Mouse (Mus musculus) hindbrain, embryonic 12.5 days (tissue): ENCODE results near the gene Sema5b. TPM values are rescaled to one million over a fixed set of nuclear protein-coding genes. Genes with fewer than 3 reads are reported as not detected.

Experiments used
- ATAC-seq: fragments of 200-750 bp; cut with Nextera tagmentation; 2 replicates; pipeline ENCODE4 v1.8.0; 2017; ENCODE audit warnings: moderate TSS enrichment; ENCODE audit not compliant: low FRiP score
- H3K27ac ChIP-seq: fragments of 300-500 bp; sonication (generic); 2 replicates; pipeline ENCODE4 v1.5.1; 2016; ENCODE audit warnings: mild to moderate bottlenecking
- H3K27me3 ChIP-seq: fragments of 300-500 bp; sonication (generic); 2 replicates; pipeline ENCODE4 v1.6.1; 2016; ENCODE audit warnings: mild to moderate bottlenecking
- H3K36me3 ChIP-seq: fragments of 300-500 bp; sonication (generic); 2 replicates; pipeline ENCODE4 v1.6.1; 2016; ENCODE audit warnings: mild to moderate bottlenecking
- H3K4me1 ChIP-seq: fragments of 300-500 bp; sonication (generic); 2 replicates; pipeline ENCODE4 v1.6.1; 2016
- H3K4me2 ChIP-seq: fragments of 300-500 bp; sonication (generic); replicated peaks from 2 replicates; pipeline ENCODE4 v1.6.1; 2016; ENCODE audit warnings: mild to moderate bottlenecking
- H3K4me3 ChIP-seq: fragments of 300-500 bp; sonication (generic); 2 replicates; pipeline ENCODE4 v1.5.1; 2016; ENCODE audit warnings: mild to moderate bottlenecking
- H3K9ac ChIP-seq: fragments of 300-500 bp; sonication (generic); 2 replicates; pipeline ENCODE4 v1.6.1; 2016; ENCODE audit warnings: mild to moderate bottlenecking, moderate library complexity
- H3K9me3 ChIP-seq: fragments of 300-500 bp; sonication (generic); replicated peaks from 2 replicates; pipeline ENCODE4 v1.6.1; 2016; ENCODE audit warnings: mild to moderate bottlenecking
- whole genome bisulfite sequencing: fragments of 180-500 bp; shearing (Covaris S2); methylation state at CpG from one replicate; pipeline ENCODE4 v1.1.7; 2016; 5-methylcytosine and 5-hydroxymethylcytosine counted together
- polyA plus RNA-seq: library from polyadenylated mRNA; unstranded; fragments of >200 nt; fragmentation: Nextera tagmentation; extraction: Ambion mirVana; gene quantifications from 2 replicates; pipeline ENCODE4 v1.2.1, GENCODE M21; 2016

The Sema5b gene
- polyA plus RNA-seq, 1 experiment from 2014 or later = 42.9 TPM

DNA sequence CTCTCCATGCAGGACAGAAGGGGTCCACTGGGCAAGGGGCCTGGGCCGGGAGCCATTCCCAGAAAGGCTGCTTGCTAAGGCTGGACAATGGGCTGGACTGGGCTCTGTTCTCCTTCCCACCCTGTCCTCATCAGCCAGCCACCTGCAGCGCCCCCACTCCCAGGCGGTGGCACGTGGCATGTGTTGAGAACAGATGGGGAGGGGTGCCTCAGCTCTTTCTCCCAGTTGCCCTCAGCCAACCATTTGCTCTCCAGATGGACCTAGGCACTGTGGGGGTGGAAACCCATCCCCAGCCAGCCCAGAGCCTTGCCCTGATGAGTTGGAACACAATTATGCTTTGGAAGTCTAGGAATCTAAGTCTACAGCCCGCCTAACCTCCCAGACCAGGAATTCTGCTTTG, 59.3 kb downstream of the Sema5b start:
- no peak overlapping the region for H3K4me3 ChIP-seq
- H3K4me2 ChIP-seq = no peak overlapping the region
- no peak overlapping the region for H3K9ac ChIP-seq
- H3K4me1 ChIP-seq = peaks cover 76% of the 10 kb centered on the region
- no peak overlapping the region for H3K27ac ChIP-seq
- no peaks in the 10 kb centered on the region for H3K9me3 ChIP-seq
- WGBS = 71% methylated on average over 5 of the region's 5 CpGs
- H3K27me3 ChIP-seq = no peaks in the 10 kb centered on the region
- ATAC-seq = no peak
- H3K36me3 ChIP-seq = no peaks in the 10 kb centered on the region

- H3K27ac ChIP-seq = no peak overlapping the region
- no peak overlapping the region for H3K4me2 ChIP-seq
- WGBS = 89% methylated on average over 6 of the region's 6 CpGs
- no peak overlapping the region for H3K9ac ChIP-seq
- peaks cover 74% of the 10 kb centered on the region for H3K4me1 ChIP-seq
- H3K4me3 ChIP-seq = no peak overlapping the region
- ATAC-seq = no peak
- H3K9me3 ChIP-seq = no peaks in the 10 kb centered on the region
- H3K36me3 ChIP-seq = no peaks in the 10 kb centered on the region
- no peaks in the 10 kb centered on the region for H3K27me3 ChIP-seq
Measured at GRCm38 (mm10) chr16:35601426-35601825, 60.5 kb downstream of the Sema5b start.

DNA sequence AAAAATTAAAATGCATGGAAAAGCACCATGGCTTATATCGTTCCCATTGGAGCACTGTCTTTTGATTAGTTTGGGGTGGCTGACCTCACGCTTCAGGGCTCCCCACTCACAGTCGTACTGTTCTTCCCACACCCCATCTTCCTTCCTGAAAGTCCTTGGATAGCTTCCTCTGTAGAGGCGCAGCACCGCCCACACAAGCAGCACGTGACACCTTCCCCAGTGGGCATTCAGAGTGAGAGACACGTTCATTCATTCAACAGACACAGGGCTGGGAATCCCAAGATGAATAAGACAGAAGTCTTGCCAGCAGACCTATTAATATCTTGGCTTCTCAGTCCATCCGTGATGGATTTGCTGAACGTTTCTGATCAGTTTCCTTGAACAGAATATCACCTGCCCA, 61.6 kb downstream of the Sema5b start:
- 67% methylated on average over 9 of the region's 9 CpGs for WGBS

DNA sequence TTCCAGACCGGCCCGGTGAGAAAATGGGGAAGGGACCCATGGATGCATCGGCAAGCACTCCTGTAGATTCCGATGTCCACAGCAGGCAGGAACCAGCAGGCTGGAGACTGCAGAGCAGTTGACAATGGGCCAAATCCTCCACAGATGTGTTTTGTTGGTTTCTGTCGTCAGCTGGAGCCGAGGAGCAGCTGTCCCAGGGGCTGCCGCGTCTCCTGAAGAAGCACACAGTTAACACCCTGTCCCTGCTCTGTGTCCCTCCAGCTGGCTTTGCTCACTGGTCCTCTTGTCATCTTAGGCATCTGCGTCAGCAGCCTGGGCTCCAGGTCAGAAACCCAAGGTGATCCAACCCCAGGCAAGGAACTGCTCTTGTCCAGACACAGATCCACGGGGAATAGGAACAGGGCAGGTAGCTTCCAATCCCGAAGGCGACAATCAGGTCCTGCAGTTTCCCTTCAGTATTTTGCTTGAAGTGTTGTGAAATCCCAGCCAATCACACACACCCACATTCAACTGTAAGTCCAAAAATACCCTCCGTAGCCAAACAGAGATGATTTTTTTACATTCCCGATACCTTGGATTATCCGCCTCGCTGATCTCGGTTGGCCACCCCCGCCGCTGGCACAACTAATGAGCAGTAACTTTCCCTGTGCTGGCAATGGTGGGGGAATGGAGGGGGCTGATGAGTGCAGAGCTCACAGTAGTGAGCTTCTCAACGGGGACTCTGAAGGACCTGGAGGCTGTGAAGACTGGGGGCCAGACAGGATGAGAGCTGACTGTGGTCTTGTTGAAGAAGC, 63.0 kb downstream of the Sema5b start:
- Histone ChIP-seq H3K36me3 (no peaks in the 10 kb centered on the region), H3K4me3 (no peak overlapping the region), H3K27ac (peak overlapping the region; percentile 1; the same call in 1 of the 2 replicates), H3K4me1 (peaks cover 57% of the 10 kb centered on the region), H3K4me2 (no peak overlapping the region), H3K9ac (0 out of 2 replicates have a peak overlapping the region, but pooled peaks have one; percentile 0), H3K27me3 (no peaks in the 10 kb centered on the region), H3K9me3 (no peaks in the 10 kb centered on the region)
- no peak for ATAC-seq
- WGBS = 63% methylated on average over 20 of the region's 20 CpGs

More for the DNA sequence above, 61.6 kb downstream of the Sema5b start:
- Histone ChIP-seq H3K9ac (no peak overlapping the region), H3K36me3 (no peaks in the 10 kb centered on the region), H3K4me2 (no peak overlapping the region), H3K27ac (peak overlapping the region; percentile 40), H3K9me3 (no peaks in the 10 kb centered on the region), H3K27me3 (no peaks in the 10 kb centered on the region), H3K4me1 (peaks cover 63% of the 10 kb centered on the region), H3K4me3 (no peak overlapping the region)
- ATAC-seq = no peak

DNA sequence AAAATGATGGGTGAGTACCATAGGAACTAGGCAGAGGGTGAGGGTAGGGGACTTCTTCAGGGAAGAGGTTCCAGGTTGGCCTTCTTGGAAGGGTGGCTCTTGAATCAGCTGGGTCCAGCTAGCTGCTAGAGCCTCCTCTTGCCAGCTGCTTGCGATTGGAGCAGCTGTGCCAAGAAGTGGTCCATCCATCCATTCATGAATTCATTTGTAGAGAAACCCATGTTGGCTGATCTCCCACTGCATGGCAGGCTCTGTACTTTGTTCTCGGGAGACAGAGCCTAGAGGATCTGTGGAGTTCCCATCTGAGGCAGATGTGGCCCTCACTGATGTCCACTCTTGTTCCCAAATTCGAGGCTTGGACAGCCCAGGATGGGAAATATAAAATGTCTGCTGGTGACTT, 66.3 kb downstream of the Sema5b start:
- WGBS = 87% methylated on average over 3 of the region's 3 CpGs

DNA sequence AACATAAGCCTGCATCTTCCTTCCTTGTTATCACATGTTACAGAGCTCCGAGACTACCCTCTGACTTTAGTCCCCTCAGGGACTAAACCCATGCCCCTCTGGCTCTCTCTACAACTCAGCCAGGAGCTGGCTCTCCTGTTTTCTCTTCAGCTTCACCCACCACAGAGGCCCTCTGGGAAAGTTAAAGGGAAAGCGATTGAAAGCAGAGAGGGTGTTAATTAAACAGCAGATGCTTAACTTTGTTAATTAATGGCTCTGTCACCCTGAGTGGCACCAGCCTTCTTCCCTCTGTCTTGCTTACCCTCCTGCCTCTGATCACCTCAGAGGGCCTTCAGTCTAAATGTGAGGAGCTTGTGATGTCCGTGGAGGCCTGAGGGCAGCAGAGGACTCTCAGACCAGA, 67.3 kb downstream of the Sema5b start:
- WGBS = 42% methylated on average over 3 of the region's 3 CpGs
- Histone ChIP-seq H3K36me3 (no peaks in the 10 kb centered on the region), H3K4me2 (no peak overlapping the region), H3K9ac (no peak overlapping the region), H3K9me3 (no peaks in the 10 kb centered on the region), H3K27me3 (no peaks in the 10 kb centered on the region), H3K27ac (no peak overlapping the region), H3K4me3 (no peak overlapping the region), H3K4me1 (peaks cover 48% of the 10 kb centered on the region)
- no peak for ATAC-seq

More for the DNA sequence above, 66.3 kb downstream of the Sema5b start:
- Histone ChIP-seq H3K9ac (no peak overlapping the region), H3K27ac (no peak overlapping the region), H3K9me3 (no peaks in the 10 kb centered on the region), H3K27me3 (no peaks in the 10 kb centered on the region), H3K4me1 (peaks cover 52% of the 10 kb centered on the region), H3K4me3 (no peak overlapping the region), H3K4me2 (no peak overlapping the region), H3K36me3 (no peaks in the 10 kb centered on the region)
- ATAC-seq = no peak

DNA sequence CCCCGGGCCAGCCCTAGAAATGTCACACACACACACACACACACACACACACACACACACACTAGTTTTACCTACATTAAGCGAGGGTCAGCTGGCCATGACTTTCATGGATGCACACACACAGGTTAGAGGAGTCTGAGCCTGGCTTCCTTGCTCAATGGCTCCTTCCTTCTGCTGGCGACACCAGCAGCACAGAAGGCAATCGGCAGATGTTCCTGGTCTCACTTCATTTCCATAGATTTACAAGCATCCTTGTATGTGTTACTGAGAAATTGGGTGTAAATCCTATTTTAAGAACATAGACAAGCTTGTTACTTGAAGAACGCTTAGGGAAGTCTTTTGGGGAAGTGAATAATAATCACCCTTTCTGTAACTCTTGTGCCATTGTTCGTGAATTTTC, 68.6 kb downstream of the Sema5b start:
- H3K4me1 ChIP-seq = peaks cover 47% of the 10 kb centered on the region
- WGBS = 66% methylated on average over 6 of the region's 6 CpGs
- no peak for ATAC-seq
- no peak overlapping the region for H3K27ac ChIP-seq
- H3K36me3 ChIP-seq = no peaks in the 10 kb centered on the region
- H3K27me3 ChIP-seq = no peaks in the 10 kb centered on the region
- H3K9me3 ChIP-seq = no peaks in the 10 kb centered on the region
- H3K4me3 ChIP-seq = no peak overlapping the region
- H3K4me2 ChIP-seq = no peak overlapping the region
- H3K9ac ChIP-seq = no peak overlapping the region

DNA sequence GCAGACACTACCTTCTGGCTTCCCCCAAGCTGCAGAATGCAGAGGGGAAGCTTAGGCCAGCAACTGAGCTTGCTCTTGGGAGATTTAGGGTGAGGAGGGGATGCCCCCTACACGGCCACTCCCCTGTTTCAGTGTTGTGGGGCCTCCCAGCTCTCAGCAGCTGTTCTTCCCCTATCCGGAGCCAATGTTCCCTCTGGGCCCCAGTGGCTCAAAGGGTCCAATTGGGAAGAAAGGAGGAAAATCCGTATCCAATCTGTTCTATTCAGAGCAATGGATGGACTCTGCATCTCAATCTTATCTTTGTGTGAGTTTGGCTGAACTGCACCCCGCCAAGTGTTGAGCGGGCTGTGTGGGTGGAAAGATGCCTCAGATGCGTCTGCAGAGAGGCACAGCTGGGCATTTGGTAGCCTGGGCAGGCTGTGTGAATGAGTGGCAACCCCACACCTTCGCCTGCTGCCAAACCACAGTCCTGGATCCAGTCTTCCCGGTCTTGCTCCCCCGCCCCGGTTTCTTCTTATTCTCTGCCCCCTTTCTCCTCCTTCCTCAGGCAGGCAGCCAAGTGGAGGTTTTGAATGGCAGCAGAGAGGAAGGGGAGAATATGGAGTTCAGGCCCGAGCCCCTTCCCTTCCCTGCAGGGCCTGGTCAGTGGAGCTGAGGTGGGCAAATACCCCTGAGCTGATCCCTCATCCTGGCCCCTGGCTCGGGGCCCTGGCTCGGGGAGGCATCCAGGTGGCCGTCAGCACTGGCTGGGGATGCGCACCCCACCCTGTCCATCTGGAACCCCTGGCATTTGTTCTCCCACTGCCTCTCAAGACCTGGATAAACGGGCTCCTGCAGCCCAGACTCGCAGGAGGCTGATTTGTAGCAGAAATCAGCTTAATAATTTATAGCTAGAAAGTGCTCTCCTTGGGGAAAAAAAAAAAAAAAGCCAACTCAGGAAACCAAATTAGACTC, 73.2 kb downstream of the Sema5b start:
- peak overlapping the region; percentile 82 for H3K27ac ChIP-seq
- 26% methylated on average over 17 of the region's 17 CpGs for WGBS
- H3K36me3 ChIP-seq = no peaks in the 10 kb centered on the region
- H3K4me3 ChIP-seq = no peak overlapping the region
- peaks cover 44% of the 10 kb centered on the region for H3K4me1 ChIP-seq
- no peaks in the 10 kb centered on the region for H3K27me3 ChIP-seq
- H3K9me3 ChIP-seq = no peaks in the 10 kb centered on the region
- peak; percentile 83 for ATAC-seq
- H3K4me2 ChIP-seq = peak overlapping the region; percentile 25
- H3K9ac ChIP-seq = peak overlapping the region; percentile 28; the same call in 1 of the 2 replicates

DNA sequence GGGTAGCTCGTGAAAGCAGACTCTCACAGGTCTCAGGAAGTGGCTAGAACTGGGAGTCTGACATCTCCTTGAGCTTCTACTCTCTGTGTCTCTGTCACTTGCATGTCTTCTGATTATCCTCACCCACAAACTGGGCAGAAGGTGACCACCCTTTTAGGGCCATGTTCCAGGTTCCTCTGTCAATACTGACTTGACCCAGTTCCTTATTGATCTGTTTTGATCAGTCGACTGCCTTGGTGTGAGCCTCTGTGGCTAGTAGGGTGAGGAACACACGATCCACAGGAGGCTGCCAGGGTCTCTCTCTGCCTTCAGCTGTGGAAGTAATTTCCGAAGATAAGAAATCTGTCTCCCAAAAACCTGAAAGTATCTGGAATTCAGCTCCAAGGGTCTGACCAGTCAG, 76.8 kb downstream of the Sema5b start:
- no peak overlapping the region for H3K4me3 ChIP-seq
- H3K9me3 ChIP-seq = no peaks in the 10 kb centered on the region
- no peak overlapping the region for H3K9ac ChIP-seq
- no peaks in the 10 kb centered on the region for H3K27me3 ChIP-seq
- no peak for ATAC-seq
- no peaks in the 10 kb centered on the region for H3K36me3 ChIP-seq
- H3K27ac ChIP-seq = no peak overlapping the region
- H3K4me1 ChIP-seq = peaks cover 34% of the 10 kb centered on the region
- 87% methylated on average over 4 of the region's 4 CpGs for WGBS
- no peak overlapping the region for H3K4me2 ChIP-seq

DNA sequence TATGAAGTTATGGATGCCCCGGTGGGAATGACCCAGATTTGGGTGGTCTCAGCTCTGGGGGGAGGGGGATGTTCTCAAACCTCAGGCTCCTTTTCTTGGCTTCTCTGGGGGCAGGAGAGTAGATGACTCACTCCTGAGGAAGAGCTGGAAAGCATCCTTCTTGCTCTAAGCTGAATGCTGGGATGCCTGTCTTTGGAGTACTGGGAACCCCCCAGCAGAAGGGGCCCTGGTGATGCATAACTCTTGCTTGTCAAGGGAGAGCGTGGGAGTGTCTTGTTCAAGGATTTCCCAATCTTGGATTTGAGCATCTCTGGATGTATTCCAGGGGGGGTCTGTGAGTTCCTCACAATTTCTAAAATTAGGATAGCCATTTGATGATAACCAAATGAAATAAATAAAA, 82.1 kb downstream of the Sema5b start:
- Histone ChIP-seq H3K36me3 (no peaks in the 10 kb centered on the region), H3K27ac (no peak overlapping the region), H3K4me3 (no peak overlapping the region), H3K27me3 (no peaks in the 10 kb centered on the region), H3K4me1 (peaks cover 28% of the 10 kb centered on the region), H3K9ac (no peak overlapping the region), H3K4me2 (no peak overlapping the region), H3K9me3 (no peaks in the 10 kb centered on the region)
- 95% methylated on average over 2 of the region's 2 CpGs for WGBS
- ATAC-seq = no peak

- no peak for ATAC-seq
- H3K4me1 ChIP-seq = peaks cover 26% of the 10 kb centered on the region
- H3K36me3 ChIP-seq = no peaks in the 10 kb centered on the region
- H3K9ac ChIP-seq = no peak overlapping the region
- 65% methylated on average over 7 of the region's 7 CpGs for WGBS
- H3K4me3 ChIP-seq = no peak overlapping the region
- no peak overlapping the region for H3K4me2 ChIP-seq
- H3K9me3 ChIP-seq = no peaks in the 10 kb centered on the region
- H3K27ac ChIP-seq = no peak overlapping the region
- H3K27me3 ChIP-seq = no peaks in the 10 kb centered on the region
Measured at GRCm38 (mm10) chr16:35623986-35624385, 83.0 kb downstream of the Sema5b start.

DNA sequence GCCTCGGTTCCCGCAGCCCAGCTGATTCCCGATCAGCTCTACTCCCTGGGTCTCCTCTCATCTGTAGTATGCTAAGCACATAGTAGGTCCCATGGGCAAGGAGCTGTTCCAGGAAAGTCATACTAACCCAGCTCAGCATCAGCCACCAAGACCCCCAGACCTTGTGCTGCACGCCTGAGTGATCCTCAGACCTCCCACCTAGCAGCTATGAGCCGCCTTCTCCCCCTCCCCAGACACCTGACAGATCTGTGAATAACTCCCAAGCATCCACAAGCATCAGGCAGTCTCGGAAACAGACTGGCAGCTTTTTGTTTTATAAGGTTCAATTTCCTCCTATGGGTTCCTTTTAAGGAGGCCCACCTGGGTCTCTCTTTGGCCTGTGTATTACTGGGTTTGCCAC, 83.9 kb downstream of the Sema5b start:
- peaks cover 20% of the 10 kb centered on the region for H3K4me1 ChIP-seq
- no peaks in the 10 kb centered on the region for H3K27me3 ChIP-seq
- H3K4me3 ChIP-seq = no peak overlapping the region
- ATAC-seq = 0 out of 2 replicates have a peak, but pooled peaks have one; percentile 13
- H3K9me3 ChIP-seq = no peaks in the 10 kb centered on the region
- no peak overlapping the region for H3K4me2 ChIP-seq
- no peaks in the 10 kb centered on the region for H3K36me3 ChIP-seq
- no peak overlapping the region for H3K9ac ChIP-seq
- 51% methylated on average over 6 of the region's 6 CpGs for WGBS
- H3K27ac ChIP-seq = peak overlapping the region; percentile 57
